Mouse (Mus musculus) stomach, embryonic 16.5 days (tissue): Measurements from ENCODE around the gene Wipf2. TPM values are rescaled to one million over a fixed set of nuclear protein-coding genes. Genes with fewer than 3 reads are reported as not detected.

Experiments used
- ATAC-seq: fragments of 200-750 bp; cut with Nextera tagmentation; 2 replicates; pipeline ENCODE4 v1.8.0; 2017; ENCODE audit warnings: moderate number of reproducible peaks, moderate TSS enrichment; ENCODE audit not compliant: insufficient read depth, low FRiP score
- H3K27ac ChIP-seq: fragments of 300-500 bp; sonication (generic); 2 replicates; pipeline ENCODE4 v1.5.1; 2014; ENCODE audit warnings: low read length
- H3K27me3 ChIP-seq: fragments of 300-500 bp; sonication (generic); 2 replicates; pipeline ENCODE4 v1.6.1; 2014; ENCODE audit warnings: low read length, control low read depth, mixed read lengths; ENCODE audit not compliant: control insufficient read depth, insufficient read depth
- H3K36me3 ChIP-seq: fragments of 300-500 bp; sonication (generic); 2 replicates; pipeline ENCODE4 v1.6.1; 2014; ENCODE audit warnings: low read length; ENCODE audit not compliant: control insufficient read depth, insufficient read depth
- H3K4me1 ChIP-seq: fragments of 300-500 bp; sonication (generic); 2 replicates; pipeline ENCODE4 v1.6.1; 2014; ENCODE audit warnings: low read length, control low read depth, mixed read lengths; ENCODE audit not compliant: control insufficient read depth, insufficient read depth
- H3K4me2 ChIP-seq: fragments of 300-500 bp; sonication (generic); 2 replicates; pipeline ENCODE4 v1.6.1; 2014; ENCODE audit warnings: low read depth, low read length, mixed read lengths
- H3K4me3 ChIP-seq: fragments of 300-500 bp; sonication (generic); replicated peaks from 2 replicates; pipeline ENCODE4 v1.5.1; 2014; ENCODE audit warnings: mild to moderate bottlenecking, low read length
- H3K9ac ChIP-seq: fragments of 300-500 bp; sonication (generic); 2 replicates; pipeline ENCODE4 v1.6.1; 2014; ENCODE audit warnings: low read length
- H3K9me3 ChIP-seq: fragments of 300-500 bp; sonication (generic); replicated peaks from 2 replicates; pipeline ENCODE4 v1.6.1; 2016; ENCODE audit warnings: low read length, control low read depth; ENCODE audit not compliant: control insufficient read depth
- WGBS: fragments of 180-500 bp; shearing (Covaris S2); extraction: QIAGEN DNeasy Blood & Tissue Kit; methylation state at CpG from one replicate; pipeline ENCODE4 v1.1.7; 2014; 5-methylcytosine and 5-hydroxymethylcytosine counted together
- polyA plus RNA-seq: library from polyadenylated mRNA; unstranded; fragments of >200 nt; fragmentation: Nextera tagmentation; extraction: Ambion mirVana; gene quantifications from 2 replicates; pipeline ENCODE4 v1.2.1, GENCODE M21; 2015

Wipf2 gene
- polyA plus RNA-seq, 1 experiment from 2014 or later, result 5.0 TPM

DNA sequence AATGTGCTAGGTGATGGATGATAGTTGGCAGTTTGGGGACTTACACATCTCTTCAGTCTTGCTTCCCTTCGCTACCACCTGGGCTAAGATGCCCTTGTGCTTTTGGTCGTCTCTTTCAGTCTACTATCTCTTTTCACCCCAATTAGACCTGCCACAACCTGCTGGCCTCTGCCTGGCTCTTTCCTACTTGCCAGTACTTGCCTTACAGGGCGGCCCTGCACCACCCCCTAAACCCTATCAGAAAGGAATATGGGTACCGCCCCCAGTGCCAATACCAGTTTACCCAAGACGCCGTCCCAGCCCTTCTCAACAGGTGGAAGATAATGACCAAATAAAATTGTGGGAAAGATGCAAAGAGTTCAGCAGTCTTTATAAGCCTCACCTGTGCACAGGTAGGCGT lies 27.3 kb upstream of the Wipf2 start:
- Histone ChIP-seq H3K4me2 (peak overlapping the region; percentile 99), H3K36me3 (0 out of 2 replicates have a peak, but pooled peaks cover 14% of the 10 kb centered on the region), H3K4me1 (peaks cover 14% of the 10 kb centered on the region; the same call in 1 of the 2 replicates), H3K9me3 (no peaks in the 10 kb centered on the region), H3K27ac (peak overlapping the region; percentile 86), H3K4me3 (peak overlapping the region; percentile 82), H3K27me3 (no peaks in the 10 kb centered on the region), H3K9ac (peak overlapping the region; percentile 89; the same call in 1 of the 2 replicates)
- WGBS, result 21% methylated on average over 7 of the region's 7 CpGs
- peak; percentile 22 for ATAC-seq

- under 1% methylated on average over 43 of the region's 48 CpGs for WGBS
- H3K36me3 ChIP-seq, result 0 out of 2 replicates have a peak, but pooled peaks cover 10% of the 10 kb centered on the region
- H3K4me3 ChIP-seq, result peak within 1 kb of the TSS; percentile 82
- H3K4me1 ChIP-seq, result peaks cover 14% of the 10 kb centered on the region; the same call in 1 of the 2 replicates
- H3K9me3 ChIP-seq, result no peaks in the 10 kb centered on the region
- H3K27ac ChIP-seq, result peak within 1 kb of the TSS; percentile 86
- peak; percentile 91 for ATAC-seq
- peak within 1 kb of the TSS; percentile 99 for H3K4me2 ChIP-seq
- peak within 1 kb of the TSS; percentile 89 for H3K9ac ChIP-seq
- H3K27me3 ChIP-seq, result no peaks in the 10 kb centered on the region
Measured at GRCm38 (mm10) chr11:98836651-98837141, 26.7 kb upstream of the Wipf2 start, which contains the start of gene Rapgefl1. Gene Rapgefl1 (plus strand): TSS chr11:98836785.

GRCm38 (mm10) chr11:98837231-98837704 lies 26.2 kb upstream of the Wipf2 start:
- H3K9ac ChIP-seq, result peak overlapping the region; percentile 89
- peaks cover 14% of the 10 kb centered on the region; the same call in 1 of the 2 replicates for H3K4me1 ChIP-seq
- WGBS, result 2% methylated on average over 27 of the region's 29 CpGs
- H3K27me3 ChIP-seq, result no peaks in the 10 kb centered on the region
- H3K27ac ChIP-seq, result peak overlapping the region; percentile 86
- peak overlapping the region; percentile 99 for H3K4me2 ChIP-seq
- ATAC-seq, result peak; percentile 18; the same call in 1 of the 2 replicates
- no peaks in the 10 kb centered on the region for H3K9me3 ChIP-seq
- H3K36me3 ChIP-seq, result 0 out of 2 replicates have a peak, but pooled peaks cover 6% of the 10 kb centered on the region
- peak overlapping the region; percentile 82 for H3K4me3 ChIP-seq

- peaks cover 14% of the 10 kb centered on the region; the same call in 1 of the 2 replicates for H3K4me1 ChIP-seq
- H3K27ac ChIP-seq, result peak overlapping the region; percentile 72
- peak overlapping the region; percentile 89 for H3K9ac ChIP-seq
- WGBS, result 61% methylated on average over 11 of the region's 11 CpGs
- ATAC-seq, result no peak
- H3K4me2 ChIP-seq, result peak overlapping the region; percentile 99
- peak overlapping the region; percentile 82 for H3K4me3 ChIP-seq
- 0 out of 2 replicates have a peak, but pooled peaks cover under 1% of the 10 kb centered on the region for H3K36me3 ChIP-seq
- H3K9me3 ChIP-seq, result no peaks in the 10 kb centered on the region
- no peaks in the 10 kb centered on the region for H3K27me3 ChIP-seq
Measured at GRCm38 (mm10) chr11:98837917-98838316, 25.5 kb upstream of the Wipf2 start.

DNA sequence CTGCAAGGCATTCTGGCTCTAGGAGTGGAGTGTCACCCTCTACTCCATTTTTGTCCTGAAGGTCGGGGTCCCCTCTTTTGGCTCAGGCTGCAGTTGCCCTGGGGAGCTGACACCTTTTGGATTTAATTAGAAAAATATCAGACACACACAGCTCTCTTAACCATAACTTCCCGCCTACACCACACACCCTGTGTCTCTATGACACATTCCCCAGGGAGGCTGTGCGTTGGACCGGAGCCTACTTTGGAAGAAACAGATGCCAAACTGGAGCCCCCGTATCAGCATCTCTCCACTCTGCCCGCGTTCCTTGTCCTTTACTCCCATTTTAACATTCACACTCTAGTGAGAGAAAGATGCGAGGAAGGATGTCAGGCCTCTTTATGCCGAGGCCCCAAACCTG lies 24.9 kb upstream of the Wipf2 start:
- Histone ChIP-seq H3K36me3 (no peaks in the 10 kb centered on the region), H3K4me2 (peak overlapping the region; percentile 99), H3K27ac (peak overlapping the region; percentile 72), H3K27me3 (no peaks in the 10 kb centered on the region), H3K4me3 (peak overlapping the region; percentile 82), H3K4me1 (peaks cover 14% of the 10 kb centered on the region; the same call in 1 of the 2 replicates), H3K9ac (peak overlapping the region; percentile 19; the same call in 1 of the 2 replicates), H3K9me3 (no peaks in the 10 kb centered on the region)
- no peak for ATAC-seq
- 71% methylated on average over 9 of the region's 9 CpGs for WGBS

GRCm38 (mm10) chr11:98839402-98839801 lies 24.0 kb upstream of the Wipf2 start:
- Histone ChIP-seq H3K4me2 (peak overlapping the region; percentile 99), H3K9me3 (no peaks in the 10 kb centered on the region), H3K9ac (no peak overlapping the region), H3K27me3 (no peaks in the 10 kb centered on the region), H3K27ac (peak overlapping the region; percentile 72), H3K4me1 (peaks cover 14% of the 10 kb centered on the region; the same call in 1 of the 2 replicates), H3K4me3 (no peak overlapping the region), H3K36me3 (no peaks in the 10 kb centered on the region)
- WGBS, result 41% methylated on average over 6 of the region's 6 CpGs
- ATAC-seq, result peak; percentile 69

GRCm38 (mm10) chr11:98839897-98840296 lies 23.5 kb upstream of the Wipf2 start:
- 47% methylated on average over 10 of the region's 10 CpGs for WGBS
- no peak for ATAC-seq
- no peaks in the 10 kb centered on the region for H3K27me3 ChIP-seq
- no peak overlapping the region for H3K27ac ChIP-seq
- no peak overlapping the region; the same call in 1 of the 2 replicates for H3K4me2 ChIP-seq
- H3K4me1 ChIP-seq, result peaks cover 14% of the 10 kb centered on the region; the same call in 1 of the 2 replicates
- H3K9me3 ChIP-seq, result no peaks in the 10 kb centered on the region
- H3K36me3 ChIP-seq, result no peaks in the 10 kb centered on the region
- no peak overlapping the region for H3K4me3 ChIP-seq
- H3K9ac ChIP-seq, result no peak overlapping the region

DNA sequence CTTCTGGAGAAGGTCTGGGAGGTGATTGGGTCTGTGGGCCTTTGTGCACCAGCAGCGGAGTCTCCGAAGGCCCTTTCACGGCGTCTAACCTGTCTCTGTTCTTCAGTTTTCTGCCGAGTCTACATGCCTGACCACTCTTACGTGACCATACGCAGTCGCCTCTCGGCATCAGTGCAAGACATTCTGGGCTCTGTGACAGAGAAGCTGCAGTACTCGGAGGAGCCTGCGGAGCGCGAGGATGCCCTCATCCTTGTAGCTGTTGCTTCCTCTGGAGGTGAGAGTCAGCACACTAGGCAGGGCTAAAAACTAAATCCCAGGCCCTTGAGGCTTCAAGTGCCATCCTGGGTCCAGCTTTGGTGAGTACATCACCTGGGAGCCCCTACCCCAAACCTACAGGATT lies 17.4 kb upstream of the Wipf2 start:
- peaks cover 9% of the 10 kb centered on the region for H3K4me1 ChIP-seq
- no peak overlapping the region for H3K27ac ChIP-seq
- H3K9me3 ChIP-seq, result no peaks in the 10 kb centered on the region
- H3K36me3 ChIP-seq, result no peaks in the 10 kb centered on the region
- no peak overlapping the region for H3K4me3 ChIP-seq
- no peak overlapping the region for H3K4me2 ChIP-seq
- H3K27me3 ChIP-seq, result no peaks in the 10 kb centered on the region
- 64% methylated on average over 13 of the region's 13 CpGs for WGBS
- no peak overlapping the region for H3K9ac ChIP-seq
- no peak for ATAC-seq

DNA sequence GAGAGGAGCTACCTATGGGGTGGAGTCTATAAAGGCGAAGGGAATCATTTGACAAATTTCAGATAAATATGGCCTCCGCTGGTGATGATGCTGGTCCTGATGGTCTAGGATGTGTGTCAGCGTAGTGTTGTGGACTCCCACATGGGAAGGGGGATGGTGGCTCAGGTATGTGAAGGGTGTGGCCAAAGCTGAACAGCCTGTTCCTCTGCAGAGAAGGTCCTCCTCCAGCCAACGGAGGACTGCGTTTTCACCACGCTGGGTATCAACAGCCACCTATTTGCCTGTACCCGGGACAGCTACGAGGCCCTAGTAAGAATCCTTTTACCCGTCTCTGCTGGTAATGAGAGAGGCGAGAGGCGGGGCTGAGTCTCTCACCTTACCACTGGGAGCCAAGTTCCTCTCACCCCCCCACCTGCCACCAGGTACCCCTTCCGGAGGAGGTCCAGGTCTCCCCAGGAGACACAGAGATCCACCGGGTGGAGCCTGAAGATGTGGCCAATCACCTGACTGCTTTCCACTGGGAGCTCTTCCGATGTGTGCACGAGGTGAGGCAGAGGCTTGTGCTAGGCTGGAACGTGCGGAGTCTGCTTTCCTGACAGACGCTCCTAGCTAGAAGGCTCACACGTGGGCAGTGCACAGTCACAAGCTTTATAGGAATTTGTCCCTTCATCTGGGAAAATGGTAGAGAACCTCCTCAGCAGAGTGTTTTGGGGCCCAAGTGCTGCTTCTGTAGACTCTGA lies 16.4 kb upstream of the Wipf2 start:
- Histone ChIP-seq H3K27me3 (no peaks in the 10 kb centered on the region), H3K4me3 (no peak overlapping the region), H3K9me3 (no peaks in the 10 kb centered on the region), H3K9ac (no peak overlapping the region), H3K27ac (no peak overlapping the region), H3K4me2 (no peak overlapping the region), H3K4me1 (peaks cover 9% of the 10 kb centered on the region), H3K36me3 (no peaks in the 10 kb centered on the region)
- ATAC-seq, result no peak
- WGBS, result 56% methylated on average over 19 of the region's 19 CpGs
